Mouse (Mus musculus) retina, postnatal 7 days (tissue): Measurements from ENCODE around the gene Cdc42se1.

Experiments
- DNase-seq: peaks from one replicate; pipeline ENCODE4 v3.0.0-alpha.2; 2012; ENCODE audit warnings: low read depth, low spot score

Gene Cdc42se1

DNA sequence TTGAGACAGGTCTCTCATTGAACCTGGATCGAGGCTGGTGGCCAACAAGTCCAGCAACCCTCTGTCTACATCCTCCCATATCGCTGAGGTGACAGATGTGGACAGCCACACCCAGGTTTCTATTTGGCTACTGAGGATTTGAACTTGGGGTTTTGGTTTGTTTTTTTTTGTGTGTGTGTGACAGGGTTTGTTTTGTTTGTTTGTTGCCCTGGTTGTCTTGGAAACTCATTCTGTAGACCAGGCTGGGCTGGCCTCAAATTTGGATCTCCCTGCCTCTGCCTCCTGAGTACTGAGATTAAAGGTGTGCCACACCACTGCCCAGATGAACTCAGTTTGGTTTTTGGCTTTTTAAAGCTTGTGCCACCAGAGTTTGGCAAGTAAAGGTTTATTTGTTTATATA, 5.5 kb upstream of the Cdc42se1 start:
- DNase-seq, result no peak

DNA sequence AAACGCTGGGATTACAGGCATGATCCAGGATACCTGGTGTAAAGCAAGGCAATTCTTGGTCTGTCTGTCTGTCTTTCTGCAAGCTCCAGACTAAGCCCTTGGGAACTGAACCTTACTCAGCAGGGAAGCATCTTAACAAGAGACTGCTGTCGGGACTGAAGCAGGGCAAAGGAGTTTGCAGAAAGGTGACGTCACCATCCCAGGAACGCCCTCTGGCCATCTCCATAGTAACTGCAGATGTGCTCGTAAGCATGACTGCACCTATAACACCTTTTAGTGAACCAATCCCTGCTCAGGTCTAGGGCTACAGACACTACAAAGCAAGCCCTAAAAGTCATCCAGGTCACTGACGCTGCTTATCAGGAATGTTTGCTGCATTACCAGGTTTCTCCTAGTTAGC, 4.2 kb upstream of the Cdc42se1 start:
- no peak for DNase-seq

DNA sequence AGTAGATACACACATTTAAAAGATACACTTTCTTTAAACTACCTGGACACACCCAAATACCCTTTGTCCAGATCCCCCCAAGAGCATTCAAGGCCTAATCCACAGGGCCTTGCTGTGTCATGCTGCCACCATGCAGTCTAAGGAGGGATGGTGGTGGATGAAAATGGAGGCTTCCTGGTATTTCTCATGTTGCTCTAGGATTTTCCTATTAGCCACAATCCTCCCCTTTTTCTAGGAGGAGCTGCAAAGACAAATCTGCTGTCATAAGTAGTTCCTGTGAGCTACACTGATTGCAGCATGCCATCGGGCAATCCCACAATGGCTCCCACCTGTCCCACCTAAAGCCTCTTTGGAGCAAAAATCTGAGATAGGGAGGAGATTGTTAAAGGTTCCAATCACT, 1.3 kb upstream of the Cdc42se1 start:
- DNase-seq, result no peak

DNA sequence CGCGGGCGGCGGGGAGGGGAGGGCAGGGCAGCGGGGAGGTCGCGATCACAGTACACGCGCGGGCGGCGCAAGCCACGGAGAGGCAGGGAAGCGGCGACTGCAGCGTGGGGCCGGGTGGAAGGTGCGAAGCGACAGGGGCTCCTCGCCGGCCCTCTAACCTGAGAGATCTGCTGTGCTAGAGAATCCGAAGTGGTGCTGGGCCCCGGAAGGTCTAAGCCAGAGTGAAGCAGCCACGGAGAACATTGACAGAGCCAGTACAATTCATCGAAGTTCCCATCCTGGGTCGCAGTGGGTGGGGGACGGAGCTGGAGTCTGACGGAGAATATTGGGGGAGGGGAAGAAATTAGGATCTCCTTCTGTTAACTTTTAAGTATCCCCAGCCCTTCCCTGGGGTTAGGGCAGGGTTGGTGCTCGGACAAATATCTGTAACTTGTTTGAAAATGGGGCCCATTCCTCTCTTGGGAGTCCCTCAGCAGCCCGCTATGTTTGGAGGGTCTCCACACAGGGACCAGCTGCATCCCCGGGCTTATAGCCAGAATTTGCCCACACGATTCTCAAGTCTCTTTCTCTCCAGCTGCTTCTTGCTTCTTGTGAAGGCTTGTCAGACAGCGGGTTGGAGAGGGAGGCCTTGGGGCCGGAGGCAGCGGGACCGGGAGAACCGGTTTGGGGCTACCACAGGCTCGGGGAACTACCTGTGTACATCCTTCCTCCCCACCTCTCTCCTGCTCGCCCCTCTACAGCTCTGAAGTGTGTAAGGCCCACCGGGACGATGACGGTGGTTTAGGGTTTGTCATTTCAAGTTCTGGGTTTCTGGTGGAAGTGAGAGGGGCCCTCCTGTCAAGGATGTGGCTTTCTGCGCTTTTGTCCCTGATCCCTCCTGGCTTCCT, 605 bp downstream of the Cdc42se1 start:
- no peak for DNase-seq

DNA sequence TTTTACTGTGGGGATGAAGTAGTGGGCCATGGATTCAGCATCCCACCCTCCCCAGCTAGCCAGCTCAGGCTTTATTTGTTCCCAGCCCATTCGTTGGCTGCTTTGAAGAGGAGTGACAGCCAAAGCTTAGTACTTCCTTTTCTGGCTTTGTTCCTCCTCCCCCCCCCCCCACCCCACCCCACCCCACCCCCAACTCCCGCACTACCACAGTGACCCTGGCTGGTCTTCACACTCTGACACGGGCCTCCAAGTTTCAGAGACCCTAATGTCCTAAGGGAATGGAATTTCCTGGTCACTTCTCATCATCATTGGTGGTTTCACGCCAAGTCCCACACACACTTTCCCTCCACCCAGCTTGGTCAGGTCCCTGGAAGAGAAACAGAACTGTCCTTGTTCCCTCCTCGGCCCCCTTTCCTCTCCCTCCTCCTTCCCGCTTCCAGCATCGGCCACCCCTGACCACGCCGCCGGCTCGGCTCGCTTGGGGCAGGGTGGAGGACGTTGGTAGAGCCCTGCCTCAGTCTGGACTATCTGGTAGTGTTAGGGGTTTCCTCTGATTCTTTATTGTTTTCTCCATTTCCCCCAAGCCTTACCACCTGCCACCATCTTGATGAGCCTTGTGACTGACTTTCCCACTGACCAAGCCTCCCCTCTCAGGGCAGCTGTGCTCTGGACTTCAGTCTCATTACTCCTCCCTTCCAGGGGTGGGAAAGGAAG, 1.4 kb downstream of the Cdc42se1 start:
- DNase-seq, result no peak

DNA sequence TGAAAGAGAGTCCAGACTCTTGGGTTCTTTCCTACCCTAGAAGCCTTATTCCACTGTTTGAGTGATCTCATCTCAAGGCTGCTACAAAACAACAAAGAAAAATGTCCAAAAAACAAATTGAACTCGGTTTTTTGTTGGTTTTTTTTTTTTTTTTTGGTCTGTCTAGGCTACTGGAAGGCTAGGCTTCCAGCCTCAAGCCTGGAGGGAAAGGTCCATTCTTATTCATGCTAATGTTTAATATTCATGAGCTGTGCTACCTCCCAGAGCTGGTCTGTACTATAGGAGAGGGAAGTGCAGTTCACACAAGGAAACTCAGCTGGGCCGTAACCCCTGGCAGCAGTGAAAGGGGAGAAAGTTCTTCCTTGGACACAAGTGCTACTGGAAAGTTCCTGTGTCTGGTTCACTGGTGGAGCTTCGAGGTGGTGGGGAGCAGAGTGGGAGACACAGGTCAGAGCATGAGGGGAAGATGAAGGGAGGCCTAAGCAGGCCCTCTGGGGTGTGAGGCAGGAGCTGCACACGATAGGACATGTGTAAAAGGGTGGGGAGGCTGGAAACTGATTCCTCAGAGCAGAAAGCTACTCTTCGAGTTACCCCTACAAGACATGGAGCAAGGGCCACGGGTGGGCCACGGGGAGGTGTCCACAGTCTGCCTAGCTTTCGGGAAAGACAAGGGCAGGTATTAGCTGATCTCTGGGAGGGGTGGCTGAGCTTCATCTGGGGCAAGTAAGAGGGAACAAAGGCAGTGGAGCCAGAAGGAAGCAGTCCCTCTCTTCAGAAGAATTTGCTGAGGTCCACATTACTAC, 2.2 kb downstream of the Cdc42se1 start:
- no peak for DNase-seq

DNA sequence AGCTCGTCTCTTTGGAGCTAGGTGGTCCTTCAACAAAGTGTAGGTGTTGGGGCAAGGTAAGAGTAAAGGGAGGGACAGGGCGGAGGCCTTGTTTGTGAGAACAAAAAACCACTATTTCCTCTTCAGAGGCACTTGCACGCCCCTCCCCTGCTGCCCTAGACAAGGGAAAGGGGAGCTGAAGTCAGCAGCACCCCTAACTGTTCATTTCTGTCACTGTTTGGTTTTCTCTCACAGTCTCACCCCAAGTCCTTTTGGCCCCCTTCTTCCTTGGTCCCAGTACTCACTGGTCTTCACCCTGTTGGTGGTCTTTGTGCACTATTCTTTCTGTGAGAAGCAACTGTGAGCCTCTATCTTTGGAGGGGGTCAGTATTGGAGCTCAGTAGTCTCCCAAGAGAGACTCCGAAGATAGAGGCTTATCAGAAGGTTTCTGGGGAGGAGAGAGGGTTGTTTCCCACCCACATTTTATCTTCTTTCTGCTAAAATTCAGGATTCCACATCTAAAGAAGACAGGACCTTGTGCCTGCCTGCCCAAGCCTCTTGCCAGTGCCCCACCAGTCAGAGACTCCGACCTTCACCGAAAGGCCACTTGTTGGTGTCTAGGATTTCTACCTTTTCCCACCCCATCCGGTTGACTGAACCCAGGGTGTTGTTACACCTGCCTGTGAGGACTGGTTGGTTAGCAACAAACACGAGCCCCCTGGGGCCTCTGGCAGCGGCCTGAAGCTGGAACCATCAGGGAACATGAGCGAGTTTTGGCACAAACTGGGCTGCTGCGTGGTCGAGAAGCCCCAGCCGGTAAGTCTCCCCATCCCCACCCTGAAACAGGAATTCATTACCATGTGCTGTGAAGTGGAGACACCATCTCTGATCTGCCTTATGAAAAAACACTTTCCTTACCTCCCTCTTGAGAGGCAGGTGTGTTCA, 3.0 kb downstream of the Cdc42se1 start, which contains the start of gene Mllt11:
TSS of gene Mllt11 (minus strand) at position 874 of the 924 bp plus-strand sequence.
- DNase-seq, result no peak

DNA sequence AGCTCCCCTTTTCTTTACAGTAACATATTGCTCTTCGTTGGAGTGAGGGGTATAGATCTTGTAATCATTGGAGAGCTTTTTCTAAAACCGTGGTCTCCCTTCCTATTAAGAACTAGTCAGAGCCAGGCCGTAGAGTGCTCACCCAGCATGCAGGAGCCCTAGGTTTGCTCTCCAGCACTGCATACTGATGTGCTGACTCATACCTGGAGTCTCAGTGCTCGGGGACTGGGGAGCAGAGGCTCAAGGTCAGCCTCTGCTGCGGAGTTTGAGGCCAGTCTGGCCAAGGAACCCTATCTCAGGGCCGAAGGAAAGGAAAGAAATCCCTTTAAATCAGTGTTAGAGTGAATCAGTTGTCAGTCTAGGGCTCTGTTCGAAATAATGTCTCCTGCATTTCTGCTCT, 4.2 kb downstream of the Cdc42se1 start:
- no peak for DNase-seq

DNA sequence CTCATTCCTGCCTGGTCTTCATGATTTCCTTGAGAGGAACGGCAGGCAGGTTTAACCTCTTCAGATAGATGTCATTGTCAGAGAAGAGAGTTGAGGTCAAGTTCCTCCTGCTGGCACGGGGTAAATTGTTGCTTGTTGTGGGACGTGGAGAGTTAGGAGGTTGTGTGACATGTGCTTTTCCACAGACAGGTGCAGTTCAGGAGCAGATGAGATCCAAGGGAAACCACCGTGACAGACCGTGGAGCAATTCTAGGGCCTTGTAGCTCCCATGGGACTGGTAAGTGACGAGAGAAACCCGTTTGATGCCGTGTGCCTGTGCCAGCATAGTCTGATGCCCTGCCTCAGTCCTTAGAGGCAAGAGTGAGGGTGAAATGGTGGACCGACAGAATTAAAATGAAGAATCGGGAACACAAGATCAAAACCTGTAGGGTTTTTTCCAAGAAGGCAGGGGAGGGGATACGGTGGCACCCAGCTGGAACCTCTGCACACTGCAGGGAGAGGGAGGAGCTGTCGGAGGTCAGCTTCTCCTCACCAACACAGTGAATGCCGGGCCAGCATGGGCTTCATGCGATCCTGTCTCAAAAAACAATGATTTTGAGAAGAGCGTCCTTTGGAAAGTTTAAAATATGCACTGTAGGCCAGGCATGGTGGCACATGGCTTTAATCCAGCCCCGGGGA, 4.9 kb downstream of the Cdc42se1 start:
- DNase-seq, result no peak

DNA sequence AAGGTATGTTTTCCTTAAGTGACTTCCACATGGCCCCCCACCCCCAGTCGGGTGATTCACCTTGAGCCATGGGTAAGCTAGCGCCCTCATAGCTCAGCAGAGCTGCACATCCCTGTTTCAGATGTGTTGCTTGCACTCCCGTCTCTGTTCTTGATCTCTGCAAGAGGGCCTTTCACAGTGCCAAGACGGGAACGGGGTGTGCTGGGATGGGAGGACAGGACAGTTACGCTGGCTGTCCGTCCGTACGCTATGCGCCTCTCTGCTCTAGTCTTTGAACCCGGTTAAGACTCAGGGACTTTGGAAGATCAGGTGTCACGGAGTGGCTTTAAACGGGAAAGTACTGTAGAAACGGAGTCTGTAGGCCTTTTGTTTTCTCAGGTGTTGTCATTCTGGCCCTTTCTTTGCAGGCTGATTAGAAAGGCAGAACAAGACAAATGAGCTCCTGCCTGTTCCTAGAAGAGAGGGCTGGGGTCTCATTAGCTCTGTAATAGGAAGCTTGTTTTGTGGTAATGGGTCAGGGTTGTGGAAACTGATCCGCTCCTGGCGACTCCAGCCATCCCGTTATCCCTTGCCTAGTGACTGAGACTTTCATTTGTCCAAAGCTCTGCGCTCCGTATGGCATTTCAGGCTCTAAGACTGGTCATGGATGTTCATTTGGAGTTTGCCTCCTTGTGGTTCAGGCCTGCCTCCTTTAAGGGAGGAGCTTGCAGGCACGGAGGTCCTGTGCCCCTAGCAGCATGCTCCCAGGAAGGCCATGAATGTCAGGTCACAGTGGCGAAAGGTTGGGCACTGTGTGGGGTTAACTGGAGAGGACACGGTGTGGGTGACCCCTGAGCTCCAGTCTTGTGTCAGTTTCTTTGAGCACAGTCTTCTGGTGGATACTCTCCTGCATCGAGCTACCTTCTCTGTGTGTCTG, 7.1 kb downstream of the Cdc42se1 start:
- DNase-seq, result no peak

DNA sequence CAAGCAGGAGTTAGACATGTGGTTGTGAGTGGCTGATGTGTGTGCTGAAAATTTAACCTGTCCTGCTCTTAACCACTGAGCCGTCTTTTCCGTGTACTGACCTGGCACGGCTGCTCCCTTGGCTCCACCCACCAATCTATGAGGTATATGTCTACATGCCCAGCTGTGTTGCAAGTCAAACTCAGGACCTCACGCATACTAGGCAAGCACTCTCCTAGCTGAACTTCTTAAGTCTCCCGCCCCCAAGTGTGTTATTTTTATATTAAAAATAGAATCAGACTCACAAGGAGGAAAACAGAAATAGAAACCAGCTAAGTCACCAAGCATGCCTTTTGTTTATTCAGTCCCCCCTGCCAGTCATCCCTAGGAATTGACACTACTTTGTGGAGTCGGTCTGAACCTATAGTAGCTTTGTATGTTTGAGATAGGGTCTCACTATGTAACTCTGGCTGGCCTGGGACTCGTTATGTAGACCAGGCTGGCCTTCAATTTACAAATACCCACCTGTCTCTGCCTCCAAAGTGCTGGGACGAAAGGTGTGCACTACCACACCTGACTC, 9.1 kb downstream of the Cdc42se1 start:
- DNase-seq, result no peak

DNA sequence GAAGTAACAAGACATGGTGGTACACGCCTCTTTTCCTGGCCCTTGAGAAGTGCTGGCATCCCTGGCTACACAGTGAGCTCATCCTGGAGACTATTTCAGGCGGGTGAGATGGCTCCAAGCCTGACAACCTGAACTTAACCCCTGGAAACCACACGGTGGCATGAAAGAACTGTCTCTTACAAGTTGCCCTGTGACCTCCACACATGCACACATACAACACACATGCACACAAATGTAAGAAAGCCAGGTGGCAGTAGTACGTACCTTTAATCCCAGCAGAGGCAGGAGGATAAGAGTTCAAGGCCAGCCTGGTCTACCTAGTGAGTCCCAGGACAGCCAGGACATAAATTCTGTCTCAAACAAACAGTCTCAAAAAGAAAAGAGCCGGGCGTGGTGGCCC, 10.5 kb downstream of the Cdc42se1 start:
- DNase-seq, result no peak

DNA sequence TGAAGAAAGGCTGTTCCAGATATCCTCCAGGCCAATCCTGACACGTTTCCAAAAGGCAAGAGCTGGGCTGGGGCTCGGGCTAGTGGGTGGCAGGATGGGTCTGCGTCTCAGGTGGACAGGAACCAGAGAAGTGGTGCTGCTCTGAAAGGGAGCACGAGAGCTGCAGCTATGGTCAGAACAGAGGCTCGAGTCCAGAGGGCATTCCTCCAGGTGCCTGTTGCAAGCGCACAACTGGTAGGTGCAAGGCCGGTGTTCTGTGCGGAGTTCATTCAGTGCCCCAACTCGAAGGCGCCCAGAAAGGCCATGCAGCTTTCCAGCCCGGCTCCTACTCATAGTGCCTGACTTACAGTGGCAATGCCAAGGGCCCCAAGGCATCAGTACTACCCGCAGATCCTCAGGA, 11.4 kb downstream of the Cdc42se1 start:
- DNase-seq, result no peak

DNA sequence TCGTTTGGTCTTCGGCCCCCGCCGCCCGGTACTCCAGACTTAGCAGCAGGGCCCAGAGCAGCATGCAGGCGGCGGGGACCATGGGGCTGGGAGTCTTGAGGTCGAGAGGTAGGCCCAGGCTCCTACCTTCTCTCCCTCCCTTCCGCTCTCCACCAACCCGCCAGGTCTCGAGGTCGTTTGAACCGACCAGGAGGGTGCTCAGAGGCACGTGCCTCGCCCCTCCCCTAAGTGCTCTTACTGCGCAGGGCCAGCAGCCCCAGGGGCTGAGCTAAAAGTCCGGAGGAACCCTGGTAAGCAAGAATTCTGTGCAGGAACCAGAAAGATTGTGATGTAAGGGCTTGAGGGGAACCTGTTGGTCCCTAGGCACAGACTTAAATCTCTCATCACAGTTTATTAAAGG, 12.4 kb downstream of the Cdc42se1 start:
- no peak for DNase-seq

DNA sequence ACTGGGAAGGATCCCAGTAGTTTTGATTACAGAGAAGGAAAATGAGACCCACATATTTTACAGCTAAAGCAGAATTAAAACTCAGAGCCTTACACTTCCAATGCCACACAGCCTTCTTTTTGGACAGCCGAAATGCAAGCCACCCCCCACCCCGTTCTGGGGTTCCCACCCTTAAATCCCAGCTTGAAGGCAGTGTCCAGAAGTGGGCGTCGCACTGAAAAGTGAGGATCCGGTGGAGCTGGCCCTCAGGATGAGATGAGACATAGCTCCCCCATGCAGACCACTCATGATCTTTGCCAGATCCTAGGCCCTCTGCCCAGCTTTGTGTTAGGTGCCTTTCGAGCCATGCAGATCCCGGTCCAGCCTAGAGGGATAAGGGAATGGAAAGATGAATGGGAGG, 13.0 kb downstream of the Cdc42se1 start, which contains the start of gene Gm128:
TSS of gene Gm128 (minus strand) at position 101 of the 400 bp plus-strand sequence.
- DNase-seq, result no peak

DNA sequence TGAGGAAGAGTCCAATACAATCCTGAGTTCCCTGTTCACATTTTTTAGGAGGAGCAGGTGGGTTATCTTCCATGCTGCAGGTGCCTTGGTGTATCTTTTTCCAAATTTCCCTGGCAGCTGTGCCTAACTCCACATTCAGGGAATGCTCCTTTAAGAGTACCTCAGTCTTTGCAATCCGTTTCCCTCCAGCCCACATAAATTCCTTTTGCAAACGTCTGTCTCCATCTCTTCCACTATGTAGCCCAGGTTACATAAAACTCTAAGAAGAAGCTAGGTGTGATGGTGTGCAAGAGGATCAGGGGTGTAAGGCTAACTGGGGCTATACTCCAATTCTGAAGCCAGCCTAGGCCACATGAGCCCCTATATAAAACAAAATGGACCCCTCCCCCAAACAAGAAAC, 14.6 kb downstream of the Cdc42se1 start:
- no peak for DNase-seq

DNA sequence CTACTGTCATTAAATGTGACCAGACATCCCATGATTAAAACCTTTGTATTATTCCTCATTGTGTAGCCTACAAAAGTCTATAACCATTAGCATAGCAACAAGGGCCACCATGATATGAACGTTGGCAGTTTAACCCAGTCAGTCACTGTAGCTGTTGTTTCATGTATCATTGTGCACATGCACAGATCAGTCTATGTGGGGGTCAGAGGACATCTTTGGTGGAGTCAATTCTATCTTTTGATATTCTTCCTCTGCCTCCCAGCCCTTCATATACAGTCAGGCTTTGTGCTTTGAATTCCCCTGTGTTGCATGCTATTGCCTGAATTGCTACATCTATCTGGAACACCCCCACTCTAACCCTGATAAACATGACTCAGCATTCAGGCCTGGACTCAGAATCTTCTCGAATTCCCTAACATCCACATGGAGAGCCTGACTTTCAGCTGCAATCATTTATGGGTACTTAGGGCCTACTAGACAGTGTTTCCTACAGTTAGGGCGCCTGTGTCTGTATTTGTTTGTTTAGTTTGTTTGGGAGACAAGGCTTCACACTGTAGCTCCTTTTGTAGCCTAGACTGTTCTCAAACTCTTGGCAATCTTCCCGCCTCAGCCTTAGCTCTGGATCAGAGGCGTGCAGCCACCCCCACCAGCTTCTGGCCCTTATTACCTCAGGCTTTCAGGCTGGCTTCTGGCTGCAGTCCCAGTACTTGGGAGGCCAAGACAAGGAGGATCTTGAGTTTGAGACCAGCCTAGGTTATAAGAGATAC, 18.1 kb downstream of the Cdc42se1 start:
- no peak for DNase-seq

DNA sequence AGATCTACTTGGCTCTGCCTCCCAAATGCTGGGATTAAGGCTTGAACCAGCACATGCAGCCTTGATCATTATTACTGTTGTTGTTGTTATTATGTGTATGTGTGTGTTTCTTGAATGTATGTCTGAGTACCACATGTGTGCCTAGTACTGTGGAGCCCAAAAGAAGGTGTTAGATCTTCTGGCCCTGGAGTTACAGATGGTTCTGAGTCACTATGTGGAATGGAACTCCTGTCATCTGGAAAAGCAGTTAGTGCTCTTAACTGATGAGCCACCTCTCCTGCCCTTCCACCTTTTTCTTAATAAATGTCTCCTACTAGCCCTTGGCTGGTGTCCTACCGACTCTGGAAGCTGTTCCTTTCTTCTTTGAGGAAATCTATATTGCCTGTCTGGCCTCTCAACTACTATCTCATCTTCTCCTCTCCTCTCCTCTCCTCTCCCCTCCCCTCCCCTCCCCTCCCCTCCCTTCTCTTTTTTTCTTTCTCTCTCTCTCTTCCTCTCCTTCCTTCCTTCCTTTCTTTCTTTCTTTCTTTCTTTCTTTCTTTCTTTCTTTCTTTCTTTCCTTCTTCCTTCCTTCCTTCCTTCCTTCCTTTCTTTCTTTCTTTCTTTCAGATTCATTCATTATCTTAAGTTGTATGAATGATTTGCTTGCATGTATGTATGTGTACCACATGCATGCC, 19.3 kb downstream of the Cdc42se1 start:
- no peak for DNase-seq
